Mouse (Mus musculus): ENCODE measurements around the gene Dnm3. TPM values are rescaled to one million over a fixed set of nuclear protein-coding genes. Genes with fewer than 3 reads are reported as not detected.

The Dnm3 gene
- polyA plus RNA-seq, 1 experiment from 2014 or later, result 12.9 TPM

DNA sequence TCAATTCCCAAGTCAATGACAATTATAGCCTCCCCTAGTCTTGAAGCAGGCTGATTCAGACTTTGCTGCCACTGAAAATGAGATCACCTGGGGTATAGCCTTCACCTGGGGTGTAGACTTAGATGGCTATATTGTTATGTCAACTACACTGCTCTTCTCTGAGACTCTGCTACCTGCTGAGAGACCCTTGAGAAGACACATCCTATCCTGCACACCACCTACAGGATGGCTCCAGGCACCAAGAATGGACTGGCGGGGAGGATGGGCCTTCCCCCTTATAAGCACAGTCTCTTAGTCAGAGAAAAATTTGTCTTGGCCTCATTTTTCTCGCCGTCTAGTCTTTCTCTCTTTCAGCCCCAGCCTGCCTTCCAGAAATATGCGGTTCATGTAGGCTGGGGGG lies 123.1 kb downstream of the Dnm3 start:
- Histone ChIP-seq H3K4me1 (ENCODE audit: control insufficient read depth, insufficient read depth, low read length) (no peaks in the 10 kb centered on the region), H3K9ac (ENCODE audit: low read length) (no peak overlapping the region), H3K9me3 (ENCODE audit: control insufficient read depth, low read length) (no peaks in the 10 kb centered on the region), H3K36me3 (ENCODE audit: control insufficient read depth, insufficient read depth, low read length) (no peaks in the 10 kb centered on the region), H3K4me3 (ENCODE audit: low read depth, low read length) (no peak overlapping the region), H3K4me2 (ENCODE audit: low read depth) (no peak overlapping the region), H3K27ac (ENCODE audit: low read depth, low read length) (no peak overlapping the region), H3K27me3 (ENCODE audit: control insufficient read depth, insufficient read depth, low read length) (no peaks in the 10 kb centered on the region)
- no peak for ATAC-seq (ENCODE audit: insufficient read depth, low FRiP score, low TSS enrichment)
- no peak for DNase-seq (ENCODE audit: low spot score)
- WGBS, result 89% methylated on average over 4 of the region's 4 CpGs

DNA sequence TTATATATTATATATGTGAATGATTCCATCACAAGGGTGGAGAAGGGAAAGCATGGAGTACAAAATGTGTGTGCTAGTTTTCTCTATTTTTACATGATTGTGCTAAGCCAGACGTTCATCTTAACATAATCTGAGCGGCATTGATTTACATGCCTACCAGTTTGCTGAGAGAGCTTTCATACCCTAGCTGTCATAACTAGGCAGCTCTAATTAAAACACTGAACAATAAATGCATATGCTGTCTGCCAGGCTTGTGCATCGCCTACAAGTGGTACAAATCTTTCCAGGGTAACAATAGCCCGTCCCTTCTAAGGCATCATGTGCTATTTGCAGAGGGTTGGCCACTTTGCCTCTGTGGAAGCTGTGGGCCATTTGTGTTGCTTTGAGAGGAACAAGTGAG lies 124.0 kb downstream of the Dnm3 start:
- Histone ChIP-seq H3K4me3 (ENCODE audit: low read depth, low read length) (no peak overlapping the region), H3K27me3 (ENCODE audit: control insufficient read depth, insufficient read depth, low read length) (no peaks in the 10 kb centered on the region), H3K4me1 (ENCODE audit: control insufficient read depth, insufficient read depth, low read length) (no peaks in the 10 kb centered on the region), H3K9ac (ENCODE audit: low read length) (no peak overlapping the region), H3K27ac (ENCODE audit: low read depth, low read length) (no peak overlapping the region), H3K9me3 (ENCODE audit: control insufficient read depth, low read length) (no peaks in the 10 kb centered on the region), H3K4me2 (ENCODE audit: low read depth) (no peak overlapping the region), H3K36me3 (ENCODE audit: control insufficient read depth, insufficient read depth, low read length) (no peaks in the 10 kb centered on the region)
- DNase-seq (ENCODE audit: low spot score) (no peak), ATAC-seq (ENCODE audit: insufficient read depth, low FRiP score, low TSS enrichment) (no peak)
- 86% methylated on average over 4 of the region's 4 CpGs for WGBS

DNA sequence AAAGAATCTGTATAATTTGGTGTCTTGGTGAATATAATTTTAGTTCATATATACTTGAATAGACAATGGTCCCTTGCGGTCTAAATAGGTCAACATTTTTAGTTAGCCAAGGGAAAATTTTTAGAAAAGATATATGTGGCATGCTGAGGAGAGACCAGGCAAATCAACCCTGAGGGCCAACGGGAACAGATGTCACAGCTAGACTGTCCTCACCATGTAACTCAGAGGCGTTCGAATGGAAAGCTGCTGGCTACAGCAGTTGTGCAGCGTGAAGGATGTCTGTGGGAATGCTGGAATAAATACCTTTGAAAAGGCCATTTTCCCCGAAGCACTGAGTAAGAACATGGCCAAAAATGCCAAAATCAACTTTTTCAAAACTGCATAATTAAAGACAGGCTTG lies 128.5 kb downstream of the Dnm3 start:
- Histone ChIP-seq H3K9ac (ENCODE audit: low read length) (no peak overlapping the region), H3K27me3 (ENCODE audit: control insufficient read depth, insufficient read depth, low read length) (no peaks in the 10 kb centered on the region), H3K4me2 (ENCODE audit: low read depth) (no peak overlapping the region), H3K9me3 (ENCODE audit: control insufficient read depth, low read length) (no peaks in the 10 kb centered on the region), H3K4me1 (ENCODE audit: control insufficient read depth, insufficient read depth, low read length) (no peaks in the 10 kb centered on the region), H3K36me3 (ENCODE audit: control insufficient read depth, insufficient read depth, low read length) (no peaks in the 10 kb centered on the region), H3K27ac (ENCODE audit: low read depth, low read length) (no peak overlapping the region), H3K4me3 (ENCODE audit: low read depth, low read length) (no peak overlapping the region)
- ATAC-seq (ENCODE audit: insufficient read depth, low FRiP score, low TSS enrichment) (no peak), DNase-seq (ENCODE audit: low spot score) (no peak)
- 70% methylated on average over 6 of the region's 6 CpGs for WGBS

DNA sequence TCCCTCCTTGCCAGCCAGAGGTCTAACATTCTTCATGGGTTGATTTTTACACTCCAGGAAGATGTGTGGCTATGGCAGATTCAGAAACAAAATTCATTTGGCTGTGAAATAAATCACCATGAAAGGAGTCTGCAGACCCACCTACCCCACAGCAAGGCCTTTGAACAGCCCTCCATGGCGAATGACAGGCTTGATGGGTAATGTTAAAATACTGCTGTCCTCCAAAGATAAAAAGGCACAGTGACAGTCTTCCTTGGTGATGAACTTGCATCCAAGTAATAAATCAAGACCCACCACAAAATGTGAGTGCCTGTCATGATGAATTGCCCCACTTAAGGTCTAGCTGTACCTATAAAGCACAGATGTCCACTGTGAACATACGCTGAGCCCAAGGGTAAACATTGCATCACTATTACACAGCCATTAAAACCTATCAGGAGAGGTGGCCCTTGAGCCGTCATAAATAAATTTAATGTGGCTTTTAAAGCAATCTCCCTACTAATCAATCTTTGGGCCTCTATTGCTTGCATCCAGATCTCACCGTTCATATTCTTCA lies 131.3 kb downstream of the Dnm3 start:
- no peak overlapping the region for H3K4me3 ChIP-seq (ENCODE audit: low read depth, low read length)
- H3K36me3 ChIP-seq (ENCODE audit: control insufficient read depth, insufficient read depth, low read length), result no peaks in the 10 kb centered on the region
- no peaks in the 10 kb centered on the region for H3K4me1 ChIP-seq (ENCODE audit: control insufficient read depth, insufficient read depth, low read length)
- H3K4me2 ChIP-seq (ENCODE audit: low read depth), result no peak overlapping the region
- peak; percentile 58 for ATAC-seq (ENCODE audit: insufficient read depth, low FRiP score, low TSS enrichment)
- no peak for DNase-seq (ENCODE audit: low spot score)
- no peak overlapping the region for H3K9ac ChIP-seq (ENCODE audit: low read length)
- WGBS, result 63% methylated on average over 4 of the region's 4 CpGs
- no peaks in the 10 kb centered on the region for H3K9me3 ChIP-seq (ENCODE audit: control insufficient read depth, low read length)
- H3K27ac ChIP-seq (ENCODE audit: low read depth, low read length), result no peak overlapping the region
- no peaks in the 10 kb centered on the region for H3K27me3 ChIP-seq (ENCODE audit: control insufficient read depth, insufficient read depth, low read length)

DNA sequence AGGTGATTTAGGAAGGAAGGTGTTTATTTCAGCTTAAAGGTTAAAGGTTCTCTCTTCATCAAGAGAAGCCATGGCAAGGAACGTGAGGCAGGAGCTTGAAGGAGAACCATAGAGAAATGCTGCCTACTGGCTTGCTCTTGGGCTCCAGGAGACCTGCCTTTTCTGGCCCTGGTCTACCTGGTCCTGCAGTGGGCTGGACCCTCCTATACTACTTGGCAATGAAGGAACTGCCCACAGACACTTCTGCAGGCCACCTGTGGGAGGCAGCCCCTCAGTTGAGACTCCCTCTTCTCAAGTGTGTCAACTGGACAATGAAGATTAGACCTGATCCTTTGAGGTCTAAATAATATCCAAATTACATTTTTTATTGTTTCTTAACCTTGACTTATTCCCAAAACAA lies 140.7 kb downstream of the Dnm3 start:
- H3K36me3 ChIP-seq (ENCODE audit: control insufficient read depth, insufficient read depth, low read length), result no peaks in the 10 kb centered on the region
- 89% methylated on average over 1 of the region's 1 CpGs for WGBS
- no peak for DNase-seq (ENCODE audit: low spot score)
- no peak overlapping the region for H3K4me3 ChIP-seq (ENCODE audit: low read depth, low read length)
- 0 out of 2 replicates have a peak, but pooled peaks have one; percentile 6 for ATAC-seq (ENCODE audit: insufficient read depth, low FRiP score, low TSS enrichment)
- H3K27ac ChIP-seq (ENCODE audit: low read depth, low read length), result no peak overlapping the region
- no peaks in the 10 kb centered on the region for H3K27me3 ChIP-seq (ENCODE audit: control insufficient read depth, insufficient read depth, low read length)
- H3K4me2 ChIP-seq (ENCODE audit: low read depth), result no peak overlapping the region
- H3K9ac ChIP-seq (ENCODE audit: low read length), result no peak overlapping the region
- H3K4me1 ChIP-seq (ENCODE audit: control insufficient read depth, insufficient read depth, low read length), result no peaks in the 10 kb centered on the region
- no peaks in the 10 kb centered on the region for H3K9me3 ChIP-seq (ENCODE audit: control insufficient read depth, low read length)

DNA sequence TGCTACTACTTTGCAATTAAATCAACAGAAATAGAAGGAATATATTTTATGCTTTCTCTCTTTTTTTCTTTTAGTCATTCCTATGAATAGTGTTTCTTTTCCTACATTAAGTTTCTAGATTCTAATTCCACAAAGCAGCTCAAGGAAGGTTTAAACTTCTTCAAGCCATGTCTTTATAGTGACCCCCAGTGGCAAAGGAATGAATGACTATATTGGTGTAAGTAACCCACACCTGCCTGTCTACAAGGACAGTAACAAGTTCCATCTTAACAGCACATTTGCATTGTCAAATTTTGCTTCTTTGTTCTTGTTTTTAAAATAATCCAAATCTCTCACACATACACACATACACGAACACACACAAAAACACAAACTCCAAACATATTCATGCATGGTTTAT lies 141.2 kb downstream of the Dnm3 start:
- H3K4me1 ChIP-seq (ENCODE audit: control insufficient read depth, insufficient read depth, low read length), result no peaks in the 10 kb centered on the region
- no peak overlapping the region for H3K9ac ChIP-seq (ENCODE audit: low read length)
- no peak overlapping the region for H3K4me2 ChIP-seq (ENCODE audit: low read depth)
- no peaks in the 10 kb centered on the region for H3K27me3 ChIP-seq (ENCODE audit: control insufficient read depth, insufficient read depth, low read length)
- H3K9me3 ChIP-seq (ENCODE audit: control insufficient read depth, low read length), result no peaks in the 10 kb centered on the region
- H3K36me3 ChIP-seq (ENCODE audit: control insufficient read depth, insufficient read depth, low read length), result no peaks in the 10 kb centered on the region
- ATAC-seq (ENCODE audit: insufficient read depth, low FRiP score, low TSS enrichment), result peak; percentile 71; the same call in 1 of the 2 replicates
- DNase-seq (ENCODE audit: low spot score), result no peak
- WGBS, result 21% methylated on average over 1 of the region's 1 CpGs
- no peak overlapping the region for H3K27ac ChIP-seq (ENCODE audit: low read depth, low read length)
- no peak overlapping the region for H3K4me3 ChIP-seq (ENCODE audit: low read depth, low read length)

DNA sequence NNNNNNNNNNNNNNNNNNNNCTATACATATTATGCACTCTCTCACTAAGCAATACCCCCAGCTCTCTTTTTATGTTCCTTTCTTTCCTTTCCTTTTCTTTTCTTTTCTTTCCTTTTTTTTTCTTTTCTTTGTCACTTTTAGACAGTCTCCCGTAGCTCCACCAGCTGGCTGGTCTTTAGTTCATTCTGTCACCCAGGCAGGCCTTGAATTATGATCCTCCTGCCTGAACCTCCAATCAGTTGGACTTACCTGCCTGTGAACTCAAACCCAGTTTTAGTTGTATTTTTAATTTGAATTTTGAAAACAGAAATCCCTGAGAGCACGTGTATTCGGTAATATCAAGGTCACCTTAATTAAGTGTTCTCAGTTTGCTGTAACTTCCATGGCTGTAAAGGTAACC lies 141.6 kb downstream of the Dnm3 start:
- no peak overlapping the region for H3K27ac ChIP-seq (ENCODE audit: low read depth, low read length)
- no peaks in the 10 kb centered on the region for H3K27me3 ChIP-seq (ENCODE audit: control insufficient read depth, insufficient read depth, low read length)
- H3K9me3 ChIP-seq (ENCODE audit: control insufficient read depth, low read length), result no peaks in the 10 kb centered on the region
- no peak overlapping the region for H3K4me2 ChIP-seq (ENCODE audit: low read depth)
- DNase-seq (ENCODE audit: low spot score) (no peak), ATAC-seq (ENCODE audit: insufficient read depth, low FRiP score, low TSS enrichment) (peak; percentile 68)
- H3K4me1 ChIP-seq (ENCODE audit: control insufficient read depth, insufficient read depth, low read length), result no peaks in the 10 kb centered on the region
- H3K36me3 ChIP-seq (ENCODE audit: control insufficient read depth, insufficient read depth, low read length), result no peaks in the 10 kb centered on the region
- WGBS, result 49% methylated on average over 3 of the region's 3 CpGs
- H3K9ac ChIP-seq (ENCODE audit: low read length), result no peak overlapping the region
- H3K4me3 ChIP-seq (ENCODE audit: low read depth, low read length), result no peak overlapping the region

DNA sequence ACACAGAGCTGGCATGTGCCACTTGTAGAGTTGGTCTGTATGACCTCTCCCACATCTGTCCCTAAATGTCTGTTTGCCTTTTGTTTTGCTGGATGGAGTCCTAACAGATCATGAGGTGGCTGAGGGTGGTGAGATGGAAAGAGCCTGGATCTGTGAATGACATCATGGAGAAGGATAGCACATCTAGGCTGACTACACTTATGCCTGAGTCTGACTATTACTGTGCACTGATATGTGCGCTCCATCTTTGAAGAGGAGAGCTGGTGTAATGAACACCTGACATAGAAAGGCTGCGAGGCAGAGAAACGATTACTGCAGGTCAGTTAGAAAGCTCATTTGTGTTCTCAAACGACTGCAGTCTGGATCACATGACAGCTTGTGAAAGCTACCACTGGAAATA lies 149.2 kb downstream of the Dnm3 start:
- H3K9ac ChIP-seq (ENCODE audit: low read length), result no peak overlapping the region
- DNase-seq (ENCODE audit: low spot score) (no peak), ATAC-seq (ENCODE audit: insufficient read depth, low FRiP score, low TSS enrichment) (no peak)
- H3K36me3 ChIP-seq (ENCODE audit: control insufficient read depth, insufficient read depth, low read length), result no peaks in the 10 kb centered on the region
- H3K9me3 ChIP-seq (ENCODE audit: control insufficient read depth, low read length), result no peaks in the 10 kb centered on the region
- H3K4me3 ChIP-seq (ENCODE audit: low read depth, low read length), result no peak overlapping the region
- no peak overlapping the region for H3K4me2 ChIP-seq (ENCODE audit: low read depth)
- H3K27me3 ChIP-seq (ENCODE audit: control insufficient read depth, insufficient read depth, low read length), result no peaks in the 10 kb centered on the region
- no peaks in the 10 kb centered on the region for H3K4me1 ChIP-seq (ENCODE audit: control insufficient read depth, insufficient read depth, low read length)
- WGBS, result 74% methylated on average over 4 of the region's 4 CpGs
- no peak overlapping the region for H3K27ac ChIP-seq (ENCODE audit: low read depth, low read length)

DNA sequence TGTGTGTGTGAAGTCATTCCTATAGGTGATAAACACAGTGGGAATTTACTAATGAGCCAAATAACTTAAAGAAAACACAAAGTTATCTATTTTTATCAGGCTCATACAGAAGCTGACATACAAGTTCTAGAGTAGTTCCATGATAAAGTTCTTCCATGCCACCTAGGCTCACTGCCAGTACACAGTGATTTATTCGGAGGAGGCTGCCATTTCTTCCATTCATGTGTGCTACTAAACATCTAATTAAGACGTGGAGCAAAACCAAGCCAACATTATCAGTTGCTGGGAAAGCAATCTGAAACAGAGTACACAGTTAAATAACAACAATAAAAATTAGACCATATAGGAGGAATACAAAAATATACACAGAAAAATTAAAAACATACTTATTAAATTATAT lies 150.2 kb downstream of the Dnm3 start:
- WGBS, result 81% methylated on average over 2 of the region's 2 CpGs
- Histone ChIP-seq H3K27me3 (ENCODE audit: control insufficient read depth, insufficient read depth, low read length) (no peaks in the 10 kb centered on the region), H3K9me3 (ENCODE audit: control insufficient read depth, low read length) (no peaks in the 10 kb centered on the region), H3K36me3 (ENCODE audit: control insufficient read depth, insufficient read depth, low read length) (no peaks in the 10 kb centered on the region), H3K4me3 (ENCODE audit: low read depth, low read length) (no peak overlapping the region), H3K9ac (ENCODE audit: low read length) (no peak overlapping the region), H3K27ac (ENCODE audit: low read depth, low read length) (no peak overlapping the region), H3K4me1 (ENCODE audit: control insufficient read depth, insufficient read depth, low read length) (no peaks in the 10 kb centered on the region), H3K4me2 (ENCODE audit: low read depth) (no peak overlapping the region)
- ATAC-seq (ENCODE audit: insufficient read depth, low FRiP score, low TSS enrichment) (no peak), DNase-seq (ENCODE audit: low spot score) (no peak)
